Mouse (Mus musculus): ENCODE results near the gene Epb41l1. TPM values are rescaled to one million over a fixed set of nuclear protein-coding genes. Genes with fewer than 3 reads are reported as not detected.

The Epb41l1 gene
- total RNA-seq, 1 experiment from 2014 or later: 7.1 TPM

DNA sequence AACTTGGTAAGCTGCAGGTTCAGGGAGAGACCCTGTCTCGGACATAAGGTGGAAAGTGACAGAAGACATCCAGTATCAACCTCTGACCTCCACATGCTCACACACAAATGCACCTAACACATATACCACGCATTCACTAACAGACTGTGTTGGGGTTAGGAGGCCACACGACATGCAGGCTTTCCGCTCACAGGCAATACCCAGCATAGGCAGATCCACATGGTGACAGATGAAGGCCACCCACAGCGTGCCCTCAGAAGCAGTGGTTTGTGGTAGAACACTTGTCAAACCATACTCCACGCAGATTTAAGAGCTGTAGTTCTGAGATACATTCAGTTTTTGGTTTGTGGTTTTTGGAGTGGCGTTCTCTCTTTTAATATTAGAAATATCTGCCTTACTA is 147.9 kb downstream of the Epb41l1 start:
- no peak for ATAC-seq (replicated peaks; ENCODE audit: insufficient number of reproducible peaks, low FRiP score, low TSS enrichment, poor library complexity, severe bottlenecking)

DNA sequence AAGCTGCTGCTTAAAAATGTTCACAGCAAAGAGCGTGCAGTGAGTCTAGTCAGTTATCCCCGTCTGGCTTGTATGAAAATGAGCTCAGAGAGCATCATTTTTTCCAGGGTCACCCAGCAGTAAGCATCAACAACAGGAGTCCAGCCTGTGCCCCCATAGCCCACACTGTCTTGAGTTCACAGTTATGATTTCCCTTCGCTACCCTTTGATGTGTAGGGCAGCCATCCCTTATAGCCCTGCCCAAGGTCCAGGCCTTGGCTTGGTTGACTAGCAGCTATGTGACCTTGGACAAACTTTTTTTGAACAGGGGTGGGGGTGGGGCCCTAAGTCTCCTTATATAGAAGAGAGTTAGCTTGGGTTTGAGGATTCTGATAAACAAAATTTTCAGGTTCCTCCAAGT is 148.6 kb downstream of the Epb41l1 start:
- no peak for ATAC-seq (replicated peaks; ENCODE audit: insufficient number of reproducible peaks, low FRiP score, low TSS enrichment, poor library complexity, severe bottlenecking)

DNA sequence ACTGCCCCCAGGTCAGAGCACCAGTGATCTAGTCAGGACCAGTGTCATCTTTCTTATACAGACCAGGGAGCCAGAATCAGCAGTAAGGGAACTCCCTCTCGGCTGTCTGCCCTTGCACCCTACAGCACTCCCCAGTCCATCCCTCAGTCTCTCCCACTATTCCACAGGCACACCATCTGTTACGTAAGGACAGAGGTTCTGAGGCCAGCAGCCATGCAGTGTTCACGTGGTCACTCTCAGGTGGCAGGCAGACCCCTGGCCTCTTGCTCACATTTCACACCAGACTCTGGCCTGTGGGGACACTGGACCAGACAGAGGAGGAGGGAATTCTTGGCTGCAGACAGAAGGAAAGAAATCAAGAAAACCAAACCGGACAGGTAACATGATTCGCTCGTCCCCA is 150.8 kb downstream of the Epb41l1 start:
- no peak for ATAC-seq (replicated peaks; ENCODE audit: insufficient number of reproducible peaks, low FRiP score, low TSS enrichment, poor library complexity, severe bottlenecking)

DNA sequence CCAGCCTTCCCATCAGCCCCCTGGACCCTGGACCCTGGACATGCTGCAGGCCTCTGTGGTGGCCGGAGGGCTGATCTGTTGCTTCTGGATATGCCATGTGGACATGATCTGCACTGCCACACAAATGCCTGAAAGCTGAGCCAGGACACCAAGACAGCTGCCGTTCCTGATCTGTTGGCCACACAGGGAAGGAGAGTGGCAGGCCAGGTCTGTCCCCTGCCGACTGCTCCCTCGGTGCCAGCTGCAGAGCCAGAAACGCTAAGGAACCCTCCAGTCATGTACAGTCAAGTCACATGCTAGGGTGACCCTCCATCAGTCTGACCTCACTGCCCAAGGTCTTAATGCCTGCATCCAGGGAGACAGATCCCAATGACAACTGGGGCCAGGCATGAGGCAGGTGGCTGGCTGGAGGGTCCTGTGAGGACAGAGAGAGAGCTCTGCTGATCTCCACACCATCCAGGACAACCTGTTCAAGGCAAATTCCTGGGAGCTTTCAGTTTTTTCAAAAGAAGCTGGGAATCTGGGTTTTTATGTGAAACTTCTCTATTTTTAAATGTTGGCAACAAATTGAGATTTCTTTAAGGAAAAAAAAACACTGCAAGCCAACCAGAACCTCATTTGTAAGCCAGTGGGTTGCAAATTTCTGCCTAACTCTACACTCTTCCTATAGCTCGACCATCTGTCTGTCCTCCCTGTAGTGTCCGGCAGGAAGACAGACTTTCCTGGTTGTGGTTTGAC is 156.3 kb downstream of the Epb41l1 start:
- ATAC-seq (replicated peaks; ENCODE audit: insufficient number of reproducible peaks, low FRiP score, low TSS enrichment, poor library complexity, severe bottlenecking): no peak

DNA sequence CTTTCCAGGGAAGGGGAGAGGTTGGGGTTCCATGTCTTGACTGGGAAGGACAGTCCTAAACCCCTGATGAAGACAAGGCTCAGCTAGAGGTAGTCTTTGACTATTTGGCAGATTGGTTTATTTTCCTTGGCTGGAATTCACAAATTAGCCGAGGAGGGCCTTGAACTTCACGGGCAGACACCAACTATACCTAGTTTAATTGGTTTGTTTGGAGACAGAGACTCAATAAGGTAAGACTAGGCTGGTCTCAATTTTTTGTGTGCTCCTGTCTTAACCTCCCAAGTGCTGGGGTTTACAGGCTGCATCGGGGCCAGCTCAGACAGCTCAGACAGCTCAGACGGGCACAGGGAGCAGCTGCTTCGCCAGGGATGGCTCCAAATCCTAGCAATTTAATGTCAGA is 159.8 kb downstream of the Epb41l1 start:
- ATAC-seq (replicated peaks; ENCODE audit: insufficient number of reproducible peaks, low FRiP score, low TSS enrichment, poor library complexity, severe bottlenecking): no peak

DNA sequence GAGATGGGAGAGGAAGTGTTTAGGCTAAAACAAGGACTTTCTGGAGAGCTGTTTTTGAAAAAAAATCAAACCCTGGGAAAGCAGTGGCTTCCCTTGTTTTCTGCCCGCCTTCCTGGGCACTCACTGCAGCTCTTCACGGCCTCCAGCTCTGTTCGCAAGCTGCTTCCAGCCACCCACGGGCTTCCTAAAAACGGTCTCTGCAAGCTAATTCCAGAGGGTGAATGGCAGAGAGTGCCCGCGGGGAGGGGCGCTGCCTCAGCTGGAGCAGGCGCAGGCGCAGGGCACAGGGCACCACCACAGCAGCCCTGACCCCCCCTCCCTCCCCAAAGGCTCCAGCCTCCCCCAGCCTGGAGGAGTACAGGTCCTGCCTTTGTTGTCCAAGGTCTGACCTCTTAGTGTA is 160.5 kb downstream of the Epb41l1 start:
- ATAC-seq (replicated peaks; ENCODE audit: insufficient number of reproducible peaks, low FRiP score, low TSS enrichment, poor library complexity, severe bottlenecking): no peak

DNA sequence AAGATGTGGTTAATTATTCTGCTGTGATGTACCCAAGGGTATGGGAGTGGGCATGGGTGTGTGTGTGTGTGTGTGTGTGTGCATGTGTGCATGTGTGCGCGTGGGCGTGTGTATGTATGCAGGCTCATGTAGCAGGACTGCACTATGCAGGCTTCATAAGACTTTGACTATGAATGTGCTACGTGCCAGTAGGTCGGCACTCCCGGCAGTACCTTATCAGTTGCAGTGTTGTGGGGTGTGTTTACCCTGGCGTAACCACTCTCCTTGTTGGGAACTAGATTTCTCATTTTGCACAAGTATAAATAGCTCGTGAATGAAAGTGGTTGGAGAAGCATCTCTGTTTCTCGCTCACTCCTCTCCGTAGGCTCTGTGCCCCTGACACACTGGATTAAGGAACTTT is 162.2 kb downstream of the Epb41l1 start:
- ATAC-seq (replicated peaks; ENCODE audit: insufficient number of reproducible peaks, low FRiP score, low TSS enrichment, poor library complexity, severe bottlenecking): no peak

DNA sequence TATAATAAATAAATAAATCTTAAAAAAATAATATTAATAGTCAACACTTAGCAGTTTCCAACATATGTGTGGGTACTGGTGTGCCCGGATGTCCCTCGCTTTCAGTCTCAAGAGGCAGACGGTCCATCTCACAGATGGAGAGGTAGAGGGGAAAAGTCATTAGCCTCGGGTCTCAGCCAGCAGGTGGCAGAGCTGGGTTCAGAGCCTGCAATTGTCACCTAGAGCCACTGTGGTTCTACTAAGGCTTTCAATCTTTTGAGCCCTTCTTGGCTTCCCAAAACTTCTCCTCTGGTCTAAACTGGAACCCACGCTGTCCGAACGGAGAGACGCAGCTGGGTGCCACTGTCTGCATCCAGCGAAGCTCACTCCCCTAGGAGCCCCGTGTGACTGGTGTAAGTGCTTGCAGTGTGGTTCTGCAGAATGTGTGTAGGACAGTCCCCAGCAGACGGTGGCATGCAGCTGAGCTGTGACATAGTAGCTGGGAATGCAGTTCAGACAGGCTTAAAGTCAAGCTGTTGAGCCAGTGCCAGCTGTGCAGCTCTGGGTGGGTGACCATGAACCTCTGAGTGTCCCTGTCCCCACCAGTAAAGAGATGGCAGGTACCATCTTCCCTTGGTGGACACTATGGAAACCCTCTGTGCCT is 163.6 kb downstream of the Epb41l1 start:
- ATAC-seq (replicated peaks; ENCODE audit: insufficient number of reproducible peaks, low FRiP score, low TSS enrichment, poor library complexity, severe bottlenecking): no peak

DNA sequence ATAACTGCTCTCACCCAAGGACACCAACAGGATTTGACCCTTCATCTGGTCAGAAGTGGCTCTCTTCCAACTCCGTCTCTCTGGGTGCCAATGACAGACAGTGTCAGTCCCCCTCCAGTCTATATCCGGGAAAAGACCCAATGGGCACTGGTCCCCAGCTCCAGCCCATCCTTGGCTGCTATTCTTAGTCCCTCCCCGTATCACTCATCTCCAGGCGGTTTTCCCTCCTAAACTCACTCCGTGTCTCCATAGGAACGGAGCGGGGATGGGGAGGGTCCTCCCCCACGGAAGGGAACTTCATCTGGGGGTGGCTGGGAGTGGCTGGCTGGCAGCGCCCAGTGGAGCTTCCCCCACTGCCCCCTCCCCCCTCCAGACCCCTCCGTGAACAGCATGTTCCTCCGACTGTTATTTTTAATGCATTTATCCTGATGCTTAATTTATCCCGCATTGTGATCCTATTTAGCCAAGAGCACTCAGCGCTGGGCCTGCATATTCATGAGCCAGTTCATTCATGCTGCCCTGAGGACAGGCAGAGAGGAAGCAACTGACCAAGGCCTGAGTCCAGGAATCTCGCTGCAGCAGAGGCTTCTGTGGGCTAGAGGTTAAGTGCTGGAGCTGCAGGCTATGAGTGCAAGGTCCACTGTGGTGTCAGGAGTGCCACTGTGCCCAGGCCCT is 164.2 kb downstream of the Epb41l1 start:
- no peak for ATAC-seq (replicated peaks; ENCODE audit: insufficient number of reproducible peaks, low FRiP score, low TSS enrichment, poor library complexity, severe bottlenecking)

DNA sequence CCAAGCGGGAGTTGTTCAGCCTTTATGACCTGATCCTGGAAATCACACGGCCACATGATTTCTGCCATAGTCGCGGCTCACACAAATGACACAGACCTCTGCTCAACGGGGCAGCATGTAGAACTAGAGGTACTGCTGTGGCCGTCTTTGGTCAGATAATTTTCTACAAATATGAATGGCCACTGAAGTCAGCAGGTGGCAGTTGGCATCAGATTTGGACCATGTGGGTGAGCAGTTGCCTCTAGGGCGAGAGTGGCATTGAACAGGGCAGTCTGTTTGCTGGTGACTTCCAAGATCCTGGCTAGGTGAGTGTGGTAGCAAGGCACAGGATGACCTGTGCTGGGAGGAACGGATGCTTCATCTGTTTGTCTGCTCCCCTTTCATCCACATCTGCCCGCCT is 168.8 kb downstream of the Epb41l1 start:
- ATAC-seq (replicated peaks; ENCODE audit: insufficient number of reproducible peaks, low FRiP score, low TSS enrichment, poor library complexity, severe bottlenecking): no peak

Other genes with a start within 250 kb of the Epb41l1 start
- 1,407 to 1,708 TPM (median 1,696 TPM) in 3 replicates for gene Rbm39, start 240.7 kb upstream of the Epb41l1 start, total RNA-seq (2017)
- gene Phf20, start 224.4 kb upstream of the Epb41l1 start, total RNA-seq (2017): 25.7 to 71.4 TPM (median 66.4 TPM) in 3 replicates
- 11.2 to 25.2 TPM (median 23.5 TPM) in 3 replicates for gene Cnbd2, start 108.6 kb upstream of the Epb41l1 start, total RNA-seq (2017)
- gene Scand1, start 108.2 kb upstream of the Epb41l1 start, total RNA-seq (2017): 4.8 to 57.7 TPM (median 47.6 TPM) in 3 replicates
- gene Aar2, start 126.7 kb downstream of the Epb41l1 start, total RNA-seq (2017): 7.2 to 15.5 TPM (median 14.9 TPM) in 3 replicates
- 28.3 to 50.2 TPM (median 29.2 TPM) in 3 replicates for gene Dlgap4, start 192.8 kb downstream of the Epb41l1 start, total RNA-seq (2017)